Mouse (Mus musculus) erythroblast, embryonic 14.5 days (primary cell): ENCODE results near the gene Ptcd1.

Experiments used
- GATA1 ChIP-seq: IDR thresholded peaks from 2 replicates; pipeline ENCODE4 v1.6.1; 2012; ENCODE audit warnings: low read length, inconsistent platforms, mixed read lengths
- TAL1 ChIP-seq: IDR thresholded peaks from 3 replicates; pipeline ENCODE4 v1.6.1; 2012; ENCODE audit warnings: low read length, inconsistent platforms, mixed read lengths

DNA sequence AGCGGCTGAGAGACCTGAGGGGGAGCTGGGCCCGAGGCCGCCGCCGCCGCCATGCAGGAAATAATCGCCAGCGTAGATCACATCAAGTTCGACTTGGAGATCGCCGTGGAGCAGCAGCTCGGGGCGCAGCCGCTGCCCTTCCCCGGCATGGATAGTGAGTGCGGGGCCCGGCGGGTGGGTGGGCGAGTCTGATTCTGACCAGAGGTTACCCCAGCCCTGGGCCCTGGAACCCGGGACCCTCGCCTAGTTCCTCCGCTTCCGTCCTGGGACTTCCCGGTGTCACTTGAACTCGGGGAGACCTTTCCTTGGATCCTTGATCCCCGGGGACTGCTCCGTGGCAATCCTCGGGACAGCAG lies 376 bp upstream of the Ptcd1 start:
- TF ChIP-seq GATA1: no peak
- TF ChIP-seq TAL1: no peak
